Mouse (Mus musculus) small intestine, adult 2 months (tissue): ENCODE data around the gene Skor1. TPM values are rescaled to one million over a fixed set of nuclear protein-coding genes. Genes with fewer than 3 reads are reported as not detected.
A peak's percentile ranks its signal among the peaks of the same experiment; 100 is the strongest.

Experiments used
- H3K27ac ChIP-seq: fragments of 200-500 bp; 2 replicates; pipeline ENCODE4 v1.5.1; 2012; ENCODE audit warnings: low read depth, low read length, control low read depth, inconsistent platforms; ENCODE audit not compliant: insufficient read depth
- H3K27me3 ChIP-seq: fragments of 200-500 bp; 2 replicates; pipeline ENCODE4 v1.6.1; 2012; ENCODE audit warnings: mild to moderate bottlenecking, moderate library complexity, low read length, inconsistent platforms; ENCODE audit not compliant: control insufficient read depth, insufficient read depth
- H3K36me3 ChIP-seq: fragments of 200-500 bp; 2 replicates; pipeline ENCODE4 v1.6.1; 2012; ENCODE audit warnings: mild to moderate bottlenecking, low read length, control low read depth, inconsistent platforms; ENCODE audit not compliant: control insufficient read depth, insufficient read depth
- H3K4me1 ChIP-seq: fragments of 200-500 bp; 2 replicates; pipeline ENCODE4 v1.6.1; 2012; ENCODE audit warnings: low read length, inconsistent platforms, mixed read lengths; ENCODE audit not compliant: control insufficient read depth, insufficient read depth, insufficient read length
- H3K4me3 ChIP-seq: fragments of 200-500 bp; 2 replicates; pipeline ENCODE4 v1.5.1; 2012; ENCODE audit warnings: low read depth, mild to moderate bottlenecking, control low read depth, inconsistent platforms, low read length, moderate library complexity
- CTCF ChIP-seq: fragments of 200-500 bp; IDR thresholded peaks from 2 replicates; pipeline ENCODE4 v1.5.1; 2012; ENCODE audit warnings: low read depth, mild to moderate bottlenecking, control low read depth, inconsistent platforms, low read length, moderate library complexity, mixed read lengths; ENCODE audit not compliant: insufficient replicate concordance, insufficient read length; ENCODE audit errors: extremely low read depth
- POLR2A ChIP-seq: fragments of 200-500 bp; IDR thresholded peaks from 2 replicates; pipeline ENCODE4 v1.6.1; 2012; ENCODE audit warnings: low read depth, mild to moderate bottlenecking, control low read depth, inconsistent platforms, low read length, moderate library complexity
- WGBS: fragments of 180-500 bp; shearing (Covaris S2); methylation state at CpG from one replicate; pipeline ENCODE4 v1.1.7; 2018; 5-methylcytosine and 5-hydroxymethylcytosine counted together
- polyA plus RNA-seq: library from polyadenylated mRNA; depleted of rRNA; stranded (reverse); fragments of >200 nt; gene quantifications from 2 replicates; pipeline ENCODE4 v1.2.3, GENCODE M21; 2012

The Skor1 gene
- polyA plus RNA-seq, 1 experiment = 0.04 TPM

DNA sequence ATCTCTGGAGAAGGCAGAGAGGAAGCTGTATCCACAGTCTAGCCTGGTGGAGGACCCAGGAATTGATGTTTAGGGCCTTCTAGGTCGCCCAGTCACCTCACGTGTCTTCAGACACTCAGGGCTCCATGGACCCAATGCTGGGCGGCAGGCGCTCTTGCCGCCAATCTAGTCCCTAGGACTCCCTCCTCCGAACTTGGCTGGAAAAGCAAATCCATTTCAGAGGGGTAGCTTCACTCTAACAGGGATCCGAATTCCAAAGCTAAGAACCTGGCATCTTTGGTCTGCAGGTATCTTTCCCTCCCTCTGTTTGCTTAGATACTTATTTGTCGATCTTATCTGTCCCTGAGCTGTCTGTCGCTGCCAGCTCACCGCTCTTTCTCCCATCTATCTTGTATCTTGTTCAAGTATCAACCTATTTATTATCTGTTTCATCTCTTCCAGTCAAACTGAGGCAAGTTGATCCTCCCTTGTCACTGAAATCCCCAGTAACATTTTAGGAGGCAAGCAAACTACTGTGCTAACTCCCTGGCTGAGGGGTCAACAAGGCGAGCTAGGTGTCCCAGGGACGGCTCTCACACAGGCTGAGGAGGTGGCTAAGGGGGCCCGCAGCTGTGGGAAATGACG, 863 bp downstream of the Skor1 start:
- H3K27me3 ChIP-seq = peaks cover 94% of the 10 kb centered on the region
- peaks cover 4% of the 10 kb centered on the region for H3K4me1 ChIP-seq
- H3K27ac ChIP-seq = no peak overlapping the region
- WGBS = 5% methylated on average over 14 of the region's 14 CpGs
- TF ChIP-seq CTCF = no peak
- TF ChIP-seq POLR2A = no peak
- H3K4me3 ChIP-seq = no peak overlapping the region
- no peaks in the 10 kb centered on the region for H3K36me3 ChIP-seq

DNA sequence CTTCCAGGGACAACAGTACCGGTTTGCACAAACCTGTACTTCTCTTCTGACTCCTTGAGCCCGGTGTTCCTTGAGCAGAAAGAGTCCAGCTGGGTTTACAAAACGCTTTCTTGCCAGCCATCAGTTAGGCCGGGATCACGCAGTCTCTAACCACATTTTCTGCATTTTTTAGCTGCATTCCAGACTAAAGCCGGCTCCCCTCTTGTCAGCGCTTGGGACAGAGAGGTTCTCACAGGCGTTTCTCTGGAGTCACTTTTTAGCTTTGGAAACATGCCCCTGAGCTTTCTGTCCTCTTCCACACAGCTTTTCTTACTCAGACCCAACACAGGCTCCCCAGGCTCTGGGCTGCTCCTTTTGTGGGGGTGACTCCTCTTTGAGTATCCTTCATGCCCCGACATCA, 1.5 kb downstream of the Skor1 start:
- WGBS = 2% methylated on average over 9 of the region's 9 CpGs
- no peak for TF ChIP-seq POLR2A
- no peak for TF ChIP-seq CTCF
- peaks cover 97% of the 10 kb centered on the region for H3K27me3 ChIP-seq
- no peak overlapping the region for H3K27ac ChIP-seq
- H3K4me1 ChIP-seq = peaks cover 4% of the 10 kb centered on the region
- H3K36me3 ChIP-seq = no peaks in the 10 kb centered on the region
- H3K4me3 ChIP-seq = no peak overlapping the region

DNA sequence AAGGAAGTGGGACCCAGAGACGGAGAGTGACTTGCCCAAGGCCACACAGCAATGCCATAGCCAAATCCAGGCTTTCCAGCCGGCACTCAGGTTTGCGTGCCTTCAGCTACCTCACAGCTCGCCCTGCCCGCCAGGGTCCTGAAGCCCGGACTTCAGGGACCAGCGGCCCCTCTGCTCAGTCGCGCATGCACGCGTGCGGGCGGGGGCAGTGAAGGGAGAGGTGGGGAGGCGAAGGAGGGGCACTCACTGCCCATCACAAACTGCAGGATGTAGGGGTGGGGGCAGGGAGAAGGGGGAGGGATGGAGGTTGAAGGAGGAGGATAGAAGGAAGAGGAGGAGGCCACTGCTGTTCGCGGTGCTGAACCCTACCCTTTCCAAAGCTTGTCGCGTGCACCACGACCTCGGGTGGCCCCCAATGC, 1.9 kb downstream of the Skor1 start:
- TF ChIP-seq POLR2A (no peak), CTCF (no peak)
- Histone ChIP-seq H3K27me3 (peaks cover 97% of the 10 kb centered on the region), H3K27ac (no peak overlapping the region), H3K4me1 (peaks cover 4% of the 10 kb centered on the region), H3K36me3 (no peaks in the 10 kb centered on the region), H3K4me3 (peak overlapping the region; percentile 18; the same call in 1 of the 2 replicates)
- 1% methylated on average over 20 of the region's 20 CpGs for WGBS

DNA sequence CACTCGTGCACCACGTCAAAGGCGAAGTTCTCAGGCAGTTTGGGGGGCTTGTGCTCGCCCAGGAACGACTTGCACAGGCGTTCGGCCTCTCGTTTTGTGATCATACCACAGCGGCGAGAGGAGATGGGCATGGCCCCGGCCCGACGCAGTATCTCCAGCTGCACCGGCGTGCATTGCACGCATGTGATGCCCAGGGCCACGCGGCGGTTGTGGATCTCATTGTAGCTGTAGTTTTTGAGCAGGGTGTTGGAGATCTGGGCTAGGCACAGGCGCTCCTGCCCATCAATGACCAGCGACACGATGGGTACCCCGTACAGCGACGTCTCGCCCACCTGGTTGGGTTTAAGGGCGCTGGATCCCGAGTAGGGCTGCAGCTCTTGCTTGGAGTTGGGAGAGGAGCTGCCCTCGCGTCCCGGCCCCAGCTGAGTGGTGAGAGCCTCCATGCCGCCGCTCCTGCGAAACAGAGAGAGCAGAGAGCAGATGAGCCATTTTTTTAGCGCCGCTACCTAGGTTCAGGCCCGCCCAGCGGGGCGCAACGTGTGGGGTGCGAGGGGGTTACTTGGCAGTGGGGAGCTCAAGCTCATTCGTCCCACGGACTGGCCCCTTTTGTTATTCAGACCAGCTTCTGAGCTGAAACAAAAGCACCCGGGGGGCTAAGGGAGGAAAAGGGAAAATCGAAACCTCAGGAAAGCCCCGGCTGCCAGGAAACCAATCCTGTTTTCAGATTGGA, 2.5 kb downstream of the Skor1 start:
- 2% methylated on average over 46 of the region's 46 CpGs for WGBS
- Histone ChIP-seq H3K36me3 (no peaks in the 10 kb centered on the region), H3K27me3 (peaks cover 97% of the 10 kb centered on the region), H3K4me1 (peaks cover 4% of the 10 kb centered on the region), H3K27ac (no peak overlapping the region), H3K4me3 (peak overlapping the region; percentile 18)
- TF ChIP-seq POLR2A = no peak

DNA sequence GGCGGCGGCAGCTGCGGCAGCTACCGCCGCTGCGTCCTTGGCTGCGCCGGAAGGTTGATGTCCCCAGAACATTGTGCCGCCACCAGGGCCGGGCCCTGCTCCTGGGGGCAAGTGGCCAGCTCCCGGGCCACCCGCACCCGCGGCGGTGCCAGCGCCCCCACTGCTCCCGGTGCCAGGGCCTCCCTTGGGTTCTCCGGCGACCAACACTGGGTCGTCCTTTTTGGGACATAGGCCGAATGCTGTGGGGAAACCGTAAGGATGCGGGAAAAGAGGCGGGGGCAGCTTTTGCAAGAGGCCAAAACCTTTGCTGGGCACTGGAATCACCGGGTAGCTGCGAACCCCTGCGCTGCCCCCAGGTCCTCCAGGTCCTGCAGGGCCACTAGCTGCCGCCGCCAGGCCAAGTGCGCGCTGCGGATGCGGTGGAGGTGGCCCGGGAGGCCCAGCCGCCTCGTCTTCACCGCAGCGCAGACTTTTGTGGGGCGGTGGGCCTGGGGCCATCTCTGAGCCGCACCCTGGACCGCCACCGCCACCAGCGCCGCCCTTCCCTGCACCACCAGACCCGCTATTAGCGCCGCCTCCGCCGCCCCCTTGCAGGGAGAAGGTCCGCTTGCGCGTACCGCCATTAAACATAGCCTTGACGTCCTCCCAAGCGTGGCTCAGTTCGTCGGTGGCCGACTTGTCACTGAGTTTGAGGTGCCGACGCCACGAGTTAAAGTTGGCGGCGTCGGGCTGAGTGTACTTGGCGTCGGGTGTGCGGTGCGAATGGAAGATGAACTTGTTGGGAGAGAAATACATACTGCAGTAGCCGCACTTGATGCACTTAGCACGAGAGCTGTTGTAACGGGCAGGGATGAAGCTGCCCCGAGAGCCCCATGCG, 3.3 kb downstream of the Skor1 start:
- Histone ChIP-seq H3K27me3 (peaks cover 95% of the 10 kb centered on the region), H3K36me3 (no peaks in the 10 kb centered on the region), H3K4me3 (peak overlapping the region; percentile 7; the same call in 1 of the 2 replicates), H3K27ac (no peak overlapping the region), H3K4me1 (peaks cover 4% of the 10 kb centered on the region)
- TF ChIP-seq POLR2A (no peak), CTCF (no peak)
- WGBS = 3% methylated on average over 73 of the region's 73 CpGs

DNA sequence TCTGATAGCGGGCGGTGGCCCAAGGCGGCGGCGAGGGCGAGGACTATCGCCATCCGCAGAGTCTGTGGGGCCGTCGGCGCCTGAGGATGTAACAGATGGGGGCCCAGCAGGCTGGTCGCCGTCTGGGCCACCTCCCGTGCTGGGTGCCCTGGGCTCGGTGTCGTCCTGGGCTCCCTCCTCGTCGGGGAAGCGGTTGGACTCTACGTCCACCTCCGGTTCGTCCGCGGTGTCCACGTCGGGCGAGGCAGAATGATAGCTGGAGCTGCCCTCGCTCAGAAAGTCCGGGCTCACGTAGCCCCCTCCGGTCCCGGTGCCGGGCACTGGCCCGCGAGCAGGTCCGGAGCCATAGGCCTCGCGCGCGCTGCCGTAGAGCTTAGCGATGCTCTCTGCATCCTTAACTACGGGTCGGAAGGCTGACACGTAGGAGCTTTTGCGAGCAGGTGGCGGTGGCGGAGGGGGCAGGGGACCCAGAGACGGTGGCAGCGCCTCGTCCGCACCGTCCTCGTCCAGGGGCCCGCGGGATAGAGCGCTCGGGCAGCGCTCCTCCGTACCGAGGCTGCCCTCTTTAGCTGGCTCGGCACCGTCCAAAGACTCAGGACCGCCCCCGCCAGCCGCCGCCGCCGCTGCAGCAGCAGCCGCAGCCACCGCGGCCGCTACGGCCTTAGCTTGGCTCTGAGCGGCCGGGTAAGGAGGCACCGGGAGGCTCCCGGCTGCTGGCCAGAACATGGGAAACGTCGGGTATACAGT, 4.1 kb downstream of the Skor1 start:
- no peak overlapping the region for H3K27ac ChIP-seq
- no peak for TF ChIP-seq CTCF
- TF ChIP-seq POLR2A = no peak
- peaks cover 4% of the 10 kb centered on the region for H3K4me1 ChIP-seq
- 2% methylated on average over 80 of the region's 80 CpGs for WGBS
- H3K4me3 ChIP-seq = peak overlapping the region; percentile 7; the same call in 1 of the 2 replicates
- H3K36me3 ChIP-seq = no peaks in the 10 kb centered on the region
- peaks cover 97% of the 10 kb centered on the region for H3K27me3 ChIP-seq
